Mouse (Mus musculus): ENCODE data around the gene Prdx5. TPM values are rescaled to one million over a fixed set of nuclear protein-coding genes. Genes with fewer than 3 reads are reported as not detected.

The Prdx5 gene
- polyA plus RNA-seq, 1 experiment from 2014 or later = 184 TPM

DNA sequence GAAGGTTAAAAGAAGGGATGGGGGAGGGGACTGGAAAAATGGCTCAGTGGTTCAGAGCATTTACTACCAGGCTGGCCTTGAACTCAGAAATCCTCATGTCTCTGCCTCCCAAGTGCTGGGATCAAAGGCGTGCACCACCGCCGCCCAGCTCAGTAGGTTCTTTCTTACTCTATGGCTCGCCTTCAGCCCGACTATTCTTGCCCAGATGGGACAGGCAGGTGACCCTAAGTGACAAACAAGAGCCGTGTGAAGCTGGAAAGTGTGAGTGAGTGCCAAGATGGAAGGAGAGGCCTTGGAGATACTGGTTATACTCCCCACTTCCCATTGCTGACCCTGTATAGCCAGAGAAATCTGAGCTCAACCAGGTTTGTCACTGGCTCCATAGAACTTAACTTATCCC lies 33.8 kb upstream of the Prdx5 start:
- Histone ChIP-seq H3K9me3 (no peaks in the 10 kb centered on the region), H3K36me3 (no peaks in the 10 kb centered on the region), H3K9ac (no peak overlapping the region), H3K4me1 (replicated peaks) (peaks cover 22% of the 10 kb centered on the region), H3K4me3 (replicated peaks) (no peak overlapping the region), H3K27me3 (replicated peaks) (no peaks in the 10 kb centered on the region), H3K4me2 (replicated peaks) (no peak overlapping the region), H3K27ac (no peak overlapping the region)
- no peak for ATAC-seq
- 91% methylated on average over 6 of the region's 6 CpGs for WGBS

DNA sequence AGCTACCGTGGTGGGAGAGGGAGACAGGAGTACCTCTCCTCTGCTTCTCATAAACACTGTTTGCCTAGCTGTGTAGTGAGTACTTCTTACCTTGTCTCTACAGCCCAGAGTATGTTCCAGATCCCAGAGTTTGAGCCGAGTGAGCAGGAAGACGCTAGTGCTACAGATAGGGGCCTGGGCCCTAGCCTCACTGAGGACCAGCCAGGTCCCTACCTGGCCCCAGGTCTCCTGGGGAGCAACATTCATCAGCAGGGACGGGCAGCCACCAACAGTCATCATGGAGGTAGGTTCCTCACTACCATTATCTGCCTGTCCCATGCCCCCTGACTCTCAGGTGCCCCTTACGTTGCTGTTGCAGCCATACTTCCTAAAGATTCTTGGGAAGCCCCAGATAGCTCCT lies 32.9 kb upstream of the Prdx5 start:
- Histone ChIP-seq H3K9ac (peak overlapping the region; percentile 90), H3K4me1 (replicated peaks) (peaks cover 26% of the 10 kb centered on the region), H3K36me3 (no peaks in the 10 kb centered on the region), H3K4me3 (replicated peaks) (peak overlapping the region; percentile 78), H3K4me2 (replicated peaks) (peak overlapping the region; percentile 95), H3K27ac (peak overlapping the region; percentile 96), H3K9me3 (no peaks in the 10 kb centered on the region), H3K27me3 (replicated peaks) (no peaks in the 10 kb centered on the region)
- peak; percentile 2; the same call in 1 of the 2 replicates for ATAC-seq
- WGBS = 20% methylated on average over 5 of the region's 5 CpGs

DNA sequence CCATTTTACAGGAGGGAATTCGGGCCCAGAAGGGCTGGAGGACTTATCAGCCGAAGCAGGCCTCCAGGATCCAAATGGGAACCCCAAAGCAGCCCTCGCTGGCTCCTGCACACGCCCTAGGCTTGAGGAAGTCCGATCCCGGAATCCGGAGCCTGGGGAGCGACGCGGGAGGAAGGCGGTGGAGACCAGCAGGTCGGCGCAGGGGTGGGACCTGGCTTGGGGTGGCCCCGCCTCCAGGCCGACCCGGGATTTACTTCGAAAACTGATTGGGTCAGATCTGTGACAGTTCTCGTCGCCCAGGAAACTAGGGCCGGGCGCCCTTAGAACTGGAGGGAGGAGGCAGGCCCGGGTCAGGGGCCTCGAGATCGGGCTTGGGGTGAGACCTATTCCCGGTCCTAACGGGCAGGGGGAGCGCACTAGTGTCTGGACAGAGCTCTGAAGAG lies 32.4 kb upstream of the Prdx5 start, which contains the start of gene Gpr137:
Gpr137 (minus strand) TSS at position 232 of the 443 bp plus-strand sequence.
- Histone ChIP-seq H3K4me3 (replicated peaks) (peak within 1 kb of the TSS; percentile 78), H3K9me3 (no peaks in the 10 kb centered on the region), H3K4me2 (replicated peaks) (peak within 1 kb of the TSS; percentile 95), H3K36me3 (no peaks in the 10 kb centered on the region), H3K27ac (peak within 1 kb of the TSS; percentile 96), H3K9ac (peak within 1 kb of the TSS; percentile 90), H3K27me3 (replicated peaks) (no peaks in the 10 kb centered on the region), H3K4me1 (replicated peaks) (peaks cover 26% of the 10 kb centered on the region)
- 0% methylated on average over 27 of the region's 27 CpGs for WGBS
- ATAC-seq = peak; percentile 93

GRCm38 (mm10) chr19:6941372-6942248 lies 31.7 kb upstream of the Prdx5 start, which contains the start of gene Bad:
TSS of gene Bad (plus strand) at chr19:6941861.
- no peaks in the 10 kb centered on the region for H3K9me3 ChIP-seq
- peak within 1 kb of the TSS; percentile 90 for H3K9ac ChIP-seq
- no peaks in the 10 kb centered on the region for H3K36me3 ChIP-seq
- H3K27me3 ChIP-seq (replicated peaks) = no peaks in the 10 kb centered on the region
- peak; percentile 88 for ATAC-seq
- whole genome bisulfite sequencing = under 1% methylated on average over 83 of the region's 83 CpGs
- peak within 1 kb of the TSS; percentile 96 for H3K27ac ChIP-seq
- H3K4me2 ChIP-seq (replicated peaks) = peak within 1 kb of the TSS; percentile 95
- H3K4me1 ChIP-seq (replicated peaks) = peaks cover 26% of the 10 kb centered on the region
- H3K4me3 ChIP-seq (replicated peaks) = peak within 1 kb of the TSS; percentile 78

DNA sequence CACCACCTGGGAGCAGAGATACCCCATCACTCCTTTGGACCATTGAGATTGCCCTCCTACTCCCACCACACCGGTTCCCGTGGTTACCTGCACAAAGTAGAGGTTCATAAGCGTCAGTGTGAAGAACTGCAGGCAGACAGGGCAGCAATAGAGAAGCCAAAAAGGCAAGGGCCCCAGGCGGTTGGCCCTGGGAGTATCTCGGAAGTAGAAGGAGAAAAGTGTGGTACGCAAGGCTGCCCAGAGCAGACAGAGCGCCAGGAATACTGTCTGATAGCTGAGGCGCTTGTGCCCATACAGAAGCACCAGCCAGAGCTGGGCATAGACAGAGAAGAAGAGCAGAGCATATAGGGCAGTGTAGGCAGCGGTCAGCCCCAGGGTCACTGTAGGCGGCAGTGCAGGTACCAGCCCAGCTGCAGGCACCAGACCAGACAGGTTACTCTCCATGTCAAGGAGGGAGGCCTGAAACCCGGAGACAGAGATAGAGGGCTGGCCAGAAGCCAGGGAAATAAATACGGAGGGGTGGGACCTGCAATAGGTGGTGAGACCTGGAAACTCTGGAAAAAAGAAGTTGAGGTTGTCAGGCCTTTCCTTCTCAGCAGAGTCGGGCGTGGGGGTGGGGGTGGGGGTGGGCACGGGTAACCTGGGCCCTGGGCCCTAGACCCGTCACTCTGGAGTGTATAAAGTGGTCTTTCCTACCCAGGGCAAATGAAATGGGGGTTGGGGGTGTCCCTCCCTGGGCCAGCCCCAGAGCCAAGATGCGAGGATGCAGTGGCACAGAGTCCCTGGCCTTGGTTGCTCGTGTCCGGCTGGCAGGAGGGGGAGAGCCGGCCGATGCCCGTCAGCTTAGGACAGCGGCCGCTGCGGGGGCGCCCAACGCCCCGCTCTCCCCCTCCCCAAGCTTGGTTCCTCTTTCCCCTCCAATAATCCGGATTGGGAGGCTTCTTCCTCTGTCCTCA lies 30.8 kb upstream of the Prdx5 start:
- H3K9ac ChIP-seq = peak overlapping the region; percentile 90
- no peaks in the 10 kb centered on the region for H3K9me3 ChIP-seq
- no peaks in the 10 kb centered on the region for H3K36me3 ChIP-seq
- 0 out of 2 replicates have a peak, but pooled peaks have one; percentile 3 for ATAC-seq
- H3K27me3 ChIP-seq (replicated peaks) = peaks cover 6% of the 10 kb centered on the region; the same call in 1 of the 2 replicates
- 19% methylated on average over 29 of the region's 29 CpGs for WGBS
- peak overlapping the region; percentile 78 for H3K4me3 ChIP-seq (replicated peaks)
- H3K4me1 ChIP-seq (replicated peaks) = peaks cover 26% of the 10 kb centered on the region
- peak overlapping the region; percentile 95 for H3K4me2 ChIP-seq (replicated peaks)
- H3K27ac ChIP-seq = peak overlapping the region; percentile 55; the same call in 1 of the 2 replicates

GRCm38 (mm10) chr19:6939106-6940002 lies 29.4 kb upstream of the Prdx5 start:
- H3K27ac ChIP-seq = no peak overlapping the region

GRCm38 (mm10) chr19:6937541-6938465 lies 27.9 kb upstream of the Prdx5 start:
- 78% methylated on average over 16 of the region's 16 CpGs for WGBS
- Histone ChIP-seq H3K4me1 (replicated peaks) (peaks cover 33% of the 10 kb centered on the region), H3K36me3 (no peaks in the 10 kb centered on the region), H3K4me3 (replicated peaks) (no peak overlapping the region), H3K27ac (no peak overlapping the region), H3K4me2 (replicated peaks) (no peak overlapping the region), H3K9ac (no peak overlapping the region), H3K27me3 (replicated peaks) (peaks cover 33% of the 10 kb centered on the region), H3K9me3 (no peaks in the 10 kb centered on the region)
- ATAC-seq = no peak

More at GRCm38 (mm10) chr19:6939106-6940002, 29.4 kb upstream of the Prdx5 start:
- H3K4me3 ChIP-seq (replicated peaks) = no peak overlapping the region
- no peaks in the 10 kb centered on the region for H3K9me3 ChIP-seq
- no peak overlapping the region for H3K4me2 ChIP-seq (replicated peaks)
- H3K4me1 ChIP-seq (replicated peaks) = peaks cover 28% of the 10 kb centered on the region
- H3K36me3 ChIP-seq = no peaks in the 10 kb centered on the region
- H3K9ac ChIP-seq = no peak overlapping the region
- no peak for ATAC-seq
- 91% methylated on average over 20 of the region's 20 CpGs for WGBS
- H3K27me3 ChIP-seq (replicated peaks) = peaks cover 17% of the 10 kb centered on the region

GRCm38 (mm10) chr19:6936299-6936698 lies 26.4 kb upstream of the Prdx5 start:
- peaks cover 29% of the 10 kb centered on the region for H3K4me1 ChIP-seq (replicated peaks)
- H3K4me2 ChIP-seq (replicated peaks) = no peak overlapping the region
- no peak for ATAC-seq
- H3K9me3 ChIP-seq = no peaks in the 10 kb centered on the region
- H3K27ac ChIP-seq = no peak overlapping the region
- H3K9ac ChIP-seq = no peak overlapping the region
- no peak overlapping the region for H3K4me3 ChIP-seq (replicated peaks)
- H3K36me3 ChIP-seq = no peaks in the 10 kb centered on the region
- WGBS = 22% methylated on average over 3 of the region's 3 CpGs
- H3K27me3 ChIP-seq (replicated peaks) = peaks cover 47% of the 10 kb centered on the region

DNA sequence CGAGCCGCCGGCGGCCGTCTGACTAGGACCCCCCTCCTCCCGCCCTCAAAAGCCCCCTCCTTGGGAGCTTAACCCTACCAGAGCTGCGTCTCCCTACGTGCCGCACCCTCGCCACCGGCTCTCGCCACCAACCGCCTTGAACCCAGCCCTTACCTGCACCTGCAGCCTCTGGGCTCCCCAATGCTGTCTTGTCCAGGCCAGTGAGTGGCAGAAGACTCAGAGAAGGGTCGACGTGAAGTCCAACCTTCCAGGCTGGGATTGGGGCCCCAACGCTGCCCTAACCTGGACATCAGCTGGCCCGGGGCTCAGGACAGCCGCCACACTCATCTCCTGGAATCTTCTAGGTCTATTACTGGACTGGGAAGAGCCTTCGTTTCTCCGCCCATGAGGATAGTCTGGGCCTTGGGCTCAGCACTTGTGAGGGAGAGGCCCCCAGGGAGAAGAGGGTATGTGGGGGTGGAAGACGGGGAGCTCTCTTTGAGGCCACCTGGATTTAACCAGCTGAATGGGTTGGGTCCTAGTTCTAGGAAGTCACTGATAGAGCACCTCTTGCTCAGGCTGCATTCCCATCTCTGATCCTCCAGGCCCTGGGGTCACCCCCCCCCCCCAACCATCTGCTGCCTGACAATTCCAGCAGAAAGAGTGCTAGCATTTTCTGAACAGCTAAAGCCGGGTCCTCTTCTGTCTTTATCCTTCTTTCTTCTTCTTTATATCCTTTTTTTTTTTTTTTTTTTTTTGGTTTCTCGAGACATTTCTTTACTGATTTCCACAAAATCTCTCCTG lies 24.5 kb upstream of the Prdx5 start, which contains the start of gene Kcnk4:
Kcnk4 (minus strand) TSS at position 321 of the 783 bp plus-strand sequence.
- H3K4me3 ChIP-seq (replicated peaks) = peak within 1 kb of the TSS; percentile 41
- H3K27ac ChIP-seq = no peak within 1 kb of the TSS
- H3K4me1 ChIP-seq (replicated peaks) = peaks cover 18% of the 10 kb centered on the region
- H3K27me3 ChIP-seq (replicated peaks) = peaks cover 58% of the 10 kb centered on the region
- 11% methylated on average over 23 of the region's 23 CpGs for WGBS
- no peaks in the 10 kb centered on the region for H3K9me3 ChIP-seq
- H3K9ac ChIP-seq = peak within 1 kb of the TSS; percentile 42
- H3K36me3 ChIP-seq = no peaks in the 10 kb centered on the region
- peak within 1 kb of the TSS; percentile 88 for H3K4me2 ChIP-seq (replicated peaks)
- 0 out of 2 replicates have a peak, but pooled peaks have one; percentile 15 for ATAC-seq
